Mouse (Mus musculus) forebrain, embryonic 10.5 days (tissue): Measurements from ENCODE around the gene Cldn13. TPM values are rescaled to one million over a fixed set of nuclear protein-coding genes. Genes with fewer than 3 reads are reported as not detected.
A peak's percentile ranks its signal among the peaks of the same experiment; 100 is the strongest.
"Not testable (repeated sequence)": the region's sequence is repeated elsewhere in the genome, so short reads cannot be mapped to it uniquely, and the experiment has no call there.

ENCODE experiments used
- DNase-seq: peaks from one replicate; pipeline ENCODE4 v3.0.0-alpha.2; 2017; ENCODE audit warnings: low spot score; ENCODE audit errors: extremely low spot score
- H3K27ac ChIP-seq: fragments of 300-500 bp; sonication (generic); 2 replicates; pipeline ENCODE4 v1.5.1; 2016; ENCODE audit warnings: mild to moderate bottlenecking
- H3K27me3 ChIP-seq: fragments of 300-500 bp; sonication (generic); 2 replicates; pipeline ENCODE4 v1.6.1; 2016; ENCODE audit warnings: mild to moderate bottlenecking; ENCODE audit not compliant: poor library complexity, severe bottlenecking
- H3K36me3 ChIP-seq: fragments of 300-500 bp; sonication (generic); replicated peaks from 2 replicates; pipeline ENCODE4 v1.6.1; 2016; ENCODE audit warnings: mild to moderate bottlenecking, moderate library complexity
- H3K4me1 ChIP-seq: fragments of 300-500 bp; sonication (generic); 2 replicates; pipeline ENCODE4 v1.6.1; 2016
- H3K4me3 ChIP-seq: fragments of 300-500 bp; sonication (generic); 2 replicates; pipeline ENCODE4 v1.5.1; 2016; ENCODE audit warnings: mild to moderate bottlenecking, moderate library complexity
- H3K9me3 ChIP-seq: fragments of 300-500 bp; sonication (generic); 2 replicates; pipeline ENCODE4 v1.6.1; 2016; ENCODE audit warnings: mild to moderate bottlenecking, moderate library complexity
- WGBS: fragments of 180-500 bp; shearing (Covaris S2); methylation state at CpG from one replicate; pipeline ENCODE4 v1.1.7; 2016; 5-methylcytosine and 5-hydroxymethylcytosine counted together
- polyA plus RNA-seq: library from polyadenylated mRNA; unstranded; fragments of >200 nt; fragmentation: Nextera tagmentation; extraction: Ambion mirVana; gene quantifications from 2 replicates; pipeline ENCODE4 v1.2.1, GENCODE M21; 2016

The Cldn13 gene
- polyA plus RNA-seq, result 2.0 and 4.9 TPM in 2 replicates

GRCm38 (mm10) chr5:134915311-134915710 lies at the start of gene Cldn13:
Gene Cldn13, minus strand, starts transcription at chr5:134915526.
- Histone ChIP-seq H3K4me1 (peaks cover under 1% of the 10 kb centered on the region; the same call in 1 of the 2 replicates), H3K4me3 (peak within 1 kb of the TSS; percentile 5; the same call in 1 of the 2 replicates), H3K27ac (0 out of 2 replicates have a peak within 1 kb of the TSS, but pooled peaks have one; percentile 16), H3K9me3 (peaks cover 5% of the 10 kb centered on the region; the same call in 1 of the 2 replicates), H3K27me3 (no peaks in the 10 kb centered on the region), H3K36me3 (no peaks in the 10 kb centered on the region)
- WGBS, result 87% methylated on average over 8 of the region's 8 CpGs
- DNase-seq, result no peak

GRCm38 (mm10) chr5:134964655-134965054 lies 49.3 kb upstream of the Cldn13 start:
- not testable (repeated sequence) for H3K4me3 ChIP-seq, H3K27ac ChIP-seq, H3K36me3 ChIP-seq, DNase-seq, H3K9me3 ChIP-seq
- H3K4me1 ChIP-seq, result peaks cover 30% of the 10 kb centered on the region
- H3K27me3 ChIP-seq, result peaks cover 15% of the 10 kb centered on the region; the same call in 1 of the 2 replicates

- Histone ChIP-seq H3K4me1 (peaks cover 30% of the 10 kb centered on the region), H3K27me3 (peaks cover 15% of the 10 kb centered on the region; the same call in 1 of the 2 replicates), H3K27ac (no peak overlapping the region), H3K36me3 (no peaks in the 10 kb centered on the region), H3K4me3 (no peak overlapping the region), H3K9me3 (no peaks in the 10 kb centered on the region)
- DNase-seq, result no peak
- 51% methylated on average over 5 of the region's 5 CpGs for WGBS
Observed at GRCm38 (mm10) chr5:134963546-134963945, 48.2 kb upstream of the Cldn13 start.

GRCm38 (mm10) chr5:134961519-134961918 lies 46.2 kb upstream of the Cldn13 start:
- H3K9me3 ChIP-seq, result no peaks in the 10 kb centered on the region
- no peak overlapping the region for H3K27ac ChIP-seq
- no peak overlapping the region for H3K4me3 ChIP-seq
- H3K4me1 ChIP-seq, result peaks cover 27% of the 10 kb centered on the region
- H3K27me3 ChIP-seq, result peaks cover 2% of the 10 kb centered on the region; the same call in 1 of the 2 replicates
- no peak for DNase-seq
- H3K36me3 ChIP-seq, result no peaks in the 10 kb centered on the region
- 93% methylated on average over 2 of the region's 2 CpGs for WGBS

GRCm38 (mm10) chr5:134960430-134960829 lies 45.1 kb upstream of the Cldn13 start:
- DNase-seq, result no peak
- Histone ChIP-seq H3K9me3 (no peaks in the 10 kb centered on the region), H3K27ac (no peak overlapping the region), H3K27me3 (no peaks in the 10 kb centered on the region), H3K4me3 (no peak overlapping the region), H3K36me3 (no peaks in the 10 kb centered on the region), H3K4me1 (peaks cover 16% of the 10 kb centered on the region)
- WGBS, result 74% methylated on average over 2 of the region's 2 CpGs

- Histone ChIP-seq H3K4me3 (no peak overlapping the region), H3K4me1 (peaks cover 15% of the 10 kb centered on the region), H3K9me3 (no peaks in the 10 kb centered on the region), H3K27ac (no peak overlapping the region), H3K36me3 (no peaks in the 10 kb centered on the region), H3K27me3 (no peaks in the 10 kb centered on the region)
- no peak for DNase-seq
- WGBS, result 85% methylated on average over 7 of the region's 7 CpGs
Observed at GRCm38 (mm10) chr5:134959114-134959513, 43.8 kb upstream of the Cldn13 start.

GRCm38 (mm10) chr5:134955491-134955890 lies 40.2 kb upstream of the Cldn13 start:
- H3K9me3 ChIP-seq, result no peaks in the 10 kb centered on the region
- H3K4me1 ChIP-seq, result peaks cover 20% of the 10 kb centered on the region
- WGBS, result 84% methylated on average over 5 of the region's 5 CpGs
- no peaks in the 10 kb centered on the region for H3K27me3 ChIP-seq
- H3K36me3 ChIP-seq, result no peaks in the 10 kb centered on the region
- H3K4me3 ChIP-seq, result no peak overlapping the region
- DNase-seq, result no peak
- no peak overlapping the region for H3K27ac ChIP-seq

- Histone ChIP-seq H3K4me1 (peaks cover 31% of the 10 kb centered on the region), H3K9me3 (no peaks in the 10 kb centered on the region), H3K27me3 (peaks cover 26% of the 10 kb centered on the region), H3K4me3 (no peak overlapping the region), H3K27ac (no peak overlapping the region; the same call in 1 of the 2 replicates), H3K36me3 (no peaks in the 10 kb centered on the region)
- no peak for DNase-seq
- 50% methylated on average over 19 of the region's 19 CpGs for WGBS
Observed at GRCm38 (mm10) chr5:134951053-134951884, 35.9 kb upstream of the Cldn13 start.

GRCm38 (mm10) chr5:134948085-134948439 lies 32.7 kb upstream of the Cldn13 start:
- 71% methylated on average over 4 of the region's 4 CpGs for WGBS
- Histone ChIP-seq H3K27me3 (peaks cover 50% of the 10 kb centered on the region), H3K27ac (0 out of 2 replicates have a peak overlapping the region, but pooled peaks have one; percentile 15), H3K9me3 (no peaks in the 10 kb centered on the region), H3K36me3 (no peaks in the 10 kb centered on the region), H3K4me1 (peaks cover 36% of the 10 kb centered on the region), H3K4me3 (no peak overlapping the region)
- DNase-seq, result no peak

GRCm38 (mm10) chr5:134947420-134948084 lies 32.2 kb upstream of the Cldn13 start:
- Histone ChIP-seq H3K4me1 (peaks cover 36% of the 10 kb centered on the region), H3K9me3 (no peaks in the 10 kb centered on the region), H3K4me3 (no peak overlapping the region), H3K27me3 (peaks cover 50% of the 10 kb centered on the region), H3K27ac (peak overlapping the region; percentile 15; the same call in 1 of the 2 replicates), H3K36me3 (no peaks in the 10 kb centered on the region)
- 68% methylated on average over 5 of the region's 5 CpGs for WGBS
- DNase-seq, result no peak

GRCm38 (mm10) chr5:134946857-134947255 lies 31.5 kb upstream of the Cldn13 start, which contains the start of gene Cldn4:
Gene Cldn4, minus strand, starts transcription at chr5:134946934.
- 7% methylated on average over 11 of the region's 11 CpGs for WGBS
- Histone ChIP-seq H3K4me1 (peaks cover 36% of the 10 kb centered on the region), H3K27me3 (peaks cover 50% of the 10 kb centered on the region), H3K9me3 (no peaks in the 10 kb centered on the region), H3K4me3 (peak within 1 kb of the TSS; percentile 37), H3K36me3 (no peaks in the 10 kb centered on the region), H3K27ac (peak within 1 kb of the TSS; percentile 15; the same call in 1 of the 2 replicates)
- DNase-seq, result no peak

- Histone ChIP-seq H3K27ac (peak overlapping the region; percentile 15; the same call in 1 of the 2 replicates), H3K4me1 (peaks cover 30% of the 10 kb centered on the region), H3K36me3 (no peaks in the 10 kb centered on the region), H3K27me3 (peaks cover 50% of the 10 kb centered on the region), H3K9me3 (no peaks in the 10 kb centered on the region), H3K4me3 (peak overlapping the region; percentile 37)
- WGBS, result 16% methylated on average over 43 of the region's 43 CpGs
- DNase-seq, result no peak
Observed at GRCm38 (mm10) chr5:134946063-134946856, 30.9 kb upstream of the Cldn13 start.
